Mouse (Mus musculus): ENCODE measurements around the gene Cdh24.

DNA sequence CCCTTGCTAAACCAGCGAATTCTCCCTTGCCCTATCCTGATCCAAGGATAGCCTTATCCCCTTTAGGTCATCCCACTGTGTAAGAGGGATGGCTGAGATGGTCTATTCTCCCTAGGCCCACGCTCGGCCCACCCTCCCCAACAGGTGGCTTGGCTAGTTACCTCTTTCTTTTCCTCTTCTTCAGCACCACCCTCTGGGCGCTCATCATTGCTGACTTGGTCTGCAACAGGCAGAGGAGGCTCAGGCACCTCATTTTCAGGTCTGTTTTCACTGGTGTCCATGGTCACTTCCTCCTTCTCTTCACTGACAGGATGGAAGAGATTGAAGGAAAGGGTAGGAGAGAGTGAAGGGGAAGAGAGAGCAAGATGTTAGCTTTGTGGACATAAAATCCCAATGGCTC, 10.4 kb upstream of the Cdh24 start:
- no peak for TF ChIP-seq CTCF (IDR thresholded peaks at IDR 0.05)
- TF ChIP-seq EP300 (IDR thresholded peaks at IDR 0.05): no peak
